Mouse (Mus musculus): ENCODE measurements around the gene Fam173a. TPM values are rescaled to one million over a fixed set of nuclear protein-coding genes. Genes with fewer than 3 reads are reported as not detected.
A peak's percentile ranks its signal among the peaks of the same experiment; 100 is the strongest.
"Not testable (repeated sequence)": the region's sequence is repeated elsewhere in the genome, so short reads cannot be mapped to it uniquely, and the experiment has no call there.

Fam173a gene
- total RNA-seq, 1 experiment from 2014 or later = 47.9 TPM

DNA sequence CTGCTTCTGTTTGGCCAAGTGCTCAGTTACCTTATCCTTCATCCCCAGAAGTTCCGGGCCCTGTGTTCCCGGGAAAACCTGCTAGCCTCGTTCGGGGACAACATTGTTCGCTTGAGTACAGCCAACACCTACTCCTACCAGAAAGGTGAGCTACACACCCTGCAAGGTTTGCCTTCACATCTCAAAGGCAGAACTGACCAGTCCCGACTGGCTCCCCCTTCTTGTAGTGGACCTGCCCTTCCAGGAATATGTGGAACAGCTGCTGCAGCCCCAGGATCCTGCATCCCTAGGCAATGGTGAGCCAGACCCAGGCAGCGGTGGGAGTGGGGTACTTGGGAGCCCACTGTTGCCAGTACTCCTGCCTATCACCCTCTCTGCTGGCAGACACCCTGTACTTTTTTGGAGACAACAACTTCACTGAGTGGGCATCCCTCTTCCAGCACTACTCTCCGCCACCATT lies 36.9 kb upstream of the Fam173a start:
- no peak for ATAC-seq (replicated peaks; ENCODE audit: low read depth, poor library complexity, severe bottlenecking)

DNA sequence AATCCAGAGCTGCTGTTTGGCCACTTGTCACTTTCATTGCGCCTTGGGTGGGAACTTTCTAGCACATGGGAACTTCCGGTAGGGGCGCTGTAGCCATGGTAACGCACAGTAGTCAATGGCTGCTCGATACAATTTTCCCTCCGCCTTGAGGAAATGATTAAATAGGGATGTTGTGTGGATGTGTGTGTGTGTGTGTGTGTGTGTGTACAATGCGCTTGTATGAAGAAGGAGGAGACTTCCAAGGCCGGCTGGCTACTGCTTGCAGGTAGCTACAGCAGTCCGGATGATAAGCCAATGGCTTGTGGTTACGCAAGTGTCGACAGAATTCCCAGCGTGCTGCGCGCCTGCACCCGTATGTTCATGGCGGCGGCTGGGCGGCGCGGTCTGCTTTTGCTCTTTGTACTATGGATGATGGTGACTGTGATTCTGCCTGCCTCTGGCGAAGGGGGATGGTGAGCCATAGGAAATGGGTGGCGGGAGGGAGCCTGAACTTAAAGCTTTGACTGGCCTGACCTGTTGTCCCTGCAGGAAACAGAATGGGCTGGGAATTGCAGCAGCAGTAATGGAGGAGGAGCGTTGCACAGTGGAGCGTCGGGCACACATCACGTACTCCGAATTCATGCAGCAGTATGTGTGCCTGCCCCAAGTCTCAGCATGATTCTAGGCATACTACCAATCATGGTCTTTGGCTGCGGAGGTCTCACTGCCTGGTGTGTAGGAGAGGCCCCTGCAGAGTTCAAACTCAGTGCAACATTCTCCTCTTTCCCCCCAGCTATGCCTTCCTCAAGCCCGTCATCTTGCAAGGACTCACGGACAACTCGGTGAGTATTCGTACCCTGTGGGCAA lies 36.2 kb upstream of the Fam173a start, which contains the start of gene Jmjd8:
Gene Jmjd8, plus strand, starts transcription at position 156 of the 846 bp plus-strand sequence.
- peak; percentile 43 for ATAC-seq (replicated peaks; ENCODE audit: low read depth, poor library complexity, severe bottlenecking)

DNA sequence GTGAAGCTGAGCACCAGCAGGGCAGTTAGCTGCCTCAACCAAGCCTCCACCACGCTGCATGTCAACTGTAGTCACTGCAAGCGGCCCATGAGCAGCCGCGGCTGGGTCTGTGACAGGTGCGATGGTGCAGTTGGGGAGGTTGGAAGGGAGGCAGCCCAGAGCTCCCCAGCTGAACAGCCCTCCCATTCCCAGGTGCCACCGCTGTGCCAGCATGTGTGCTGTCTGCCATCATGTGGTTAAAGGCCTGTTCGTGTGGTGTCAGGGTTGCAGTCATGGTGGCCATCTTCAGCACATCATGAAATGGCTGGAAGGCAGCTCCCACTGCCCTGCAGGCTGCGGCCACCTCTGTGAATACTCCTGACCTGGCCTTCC lies 35.5 kb upstream of the Fam173a start:
- no peak for ATAC-seq (replicated peaks; ENCODE audit: low read depth, poor library complexity, severe bottlenecking)

- no peak for ATAC-seq (replicated peaks; ENCODE audit: low read depth, poor library complexity, severe bottlenecking)
Measured at GRCm38 (mm10) chr17:25827546-25828222, 35.0 kb upstream of the Fam173a start.

GRCm38 (mm10) chr17:25827011-25827410 lies 34.3 kb upstream of the Fam173a start:
- ATAC-seq (replicated peaks; ENCODE audit: low read depth, poor library complexity, severe bottlenecking) = no peak

- ATAC-seq (replicated peaks; ENCODE audit: low read depth, poor library complexity, severe bottlenecking) = no peak
Measured at GRCm38 (mm10) chr17:25825984-25826570, 33.4 kb upstream of the Fam173a start.

GRCm38 (mm10) chr17:25825311-25825710 lies 32.6 kb upstream of the Fam173a start:
- no peak for ATAC-seq (replicated peaks; ENCODE audit: low read depth, poor library complexity, severe bottlenecking)

DNA sequence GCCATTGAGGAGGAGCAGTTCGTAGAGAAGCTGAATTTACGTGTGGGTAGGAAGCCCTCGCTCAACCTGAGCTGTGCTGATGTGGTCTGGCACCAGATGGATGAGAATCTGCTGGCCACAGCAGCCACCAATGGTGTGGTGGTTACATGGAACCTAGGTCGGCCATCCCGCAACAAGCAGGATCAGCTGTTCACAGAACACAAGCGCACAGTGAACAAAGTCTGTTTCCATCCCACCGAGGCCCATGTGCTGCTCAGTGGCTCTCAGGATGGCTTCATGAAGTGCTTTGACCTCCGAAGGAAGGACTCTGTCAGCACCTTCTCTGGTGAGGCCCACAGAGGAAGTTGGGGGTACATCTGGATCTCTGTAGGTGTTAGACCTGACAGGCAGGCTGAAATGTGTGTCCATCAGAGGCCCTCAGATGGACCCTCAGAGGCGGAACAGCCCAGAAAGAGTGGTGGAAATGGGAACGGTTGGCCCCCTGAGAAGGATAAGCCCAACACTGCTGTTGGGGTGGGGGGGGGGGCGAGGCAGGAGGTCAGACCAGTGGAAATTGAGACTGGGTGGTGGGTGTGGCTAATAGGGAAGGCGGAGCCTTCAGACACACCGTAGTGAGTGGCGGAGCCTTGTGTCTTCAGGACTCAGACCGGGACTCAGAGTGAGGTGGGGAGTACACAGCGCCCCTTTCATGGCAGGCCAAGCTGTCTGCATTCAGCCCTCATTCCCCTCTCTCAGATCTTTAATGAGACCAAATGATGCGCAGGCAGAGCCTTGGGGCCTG lies 31.9 kb upstream of the Fam173a start:
- ATAC-seq (replicated peaks; ENCODE audit: low read depth, poor library complexity, severe bottlenecking) = no peak

GRCm38 (mm10) chr17:25823452-25823851 lies 30.8 kb upstream of the Fam173a start, which contains the start of gene Wdr24:
Gene Wdr24, plus strand, starts transcription at chr17:25823627.
- ATAC-seq (replicated peaks; ENCODE audit: low read depth, poor library complexity, severe bottlenecking) = peak; percentile 85

DNA sequence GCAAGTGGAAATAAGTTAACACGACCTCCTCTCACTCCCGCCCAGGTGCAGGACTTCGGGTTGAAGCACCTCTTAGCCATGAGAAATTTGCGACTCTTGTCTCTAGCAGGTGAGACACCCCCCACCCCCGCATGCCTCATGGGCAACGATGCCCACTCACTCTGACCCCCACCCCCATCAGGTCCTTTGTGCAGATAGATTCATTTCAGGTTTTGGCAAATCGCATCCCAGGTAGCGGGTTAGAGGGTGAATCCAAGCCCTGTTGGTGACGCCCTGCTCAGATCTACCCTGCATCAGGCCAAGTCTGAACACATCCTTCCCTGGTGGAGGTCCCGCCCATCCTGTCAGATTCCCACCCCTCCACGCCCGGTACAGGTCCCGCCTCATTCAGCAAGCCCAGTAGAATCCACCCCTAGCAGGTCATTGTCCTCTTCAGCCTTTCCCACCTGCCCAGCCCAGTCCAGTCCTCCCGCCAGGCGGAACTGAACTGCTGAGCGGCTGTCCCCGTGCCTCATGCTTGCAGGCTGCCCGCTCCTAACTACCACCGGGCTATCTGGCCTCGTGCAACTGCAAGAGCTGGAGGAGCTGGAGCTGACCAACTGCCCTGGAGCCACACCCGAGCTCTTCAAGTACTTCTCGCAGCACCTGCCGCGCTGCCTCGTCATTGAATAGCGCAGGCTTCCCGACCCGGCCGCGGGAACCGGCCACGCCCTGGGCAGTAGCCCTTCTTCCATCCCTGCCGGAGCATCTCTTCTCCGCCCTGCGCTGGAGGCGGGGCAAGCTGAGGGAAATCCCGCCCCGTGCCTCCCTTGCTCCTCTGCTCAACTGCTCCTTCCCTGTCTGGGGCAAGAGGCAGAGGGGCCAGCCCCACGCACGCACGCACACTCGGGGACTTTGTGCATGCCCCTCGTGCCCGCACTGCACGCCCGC lies 26.4 kb upstream of the Fam173a start:
- ATAC-seq (replicated peaks; ENCODE audit: low read depth, poor library complexity, severe bottlenecking) = peak; percentile 33; the same call in 1 of the 2 replicates

GRCm38 (mm10) chr17:25817662-25818061 lies 25.0 kb upstream of the Fam173a start:
- ATAC-seq (replicated peaks; ENCODE audit: low read depth, poor library complexity, severe bottlenecking) = no peak

DNA sequence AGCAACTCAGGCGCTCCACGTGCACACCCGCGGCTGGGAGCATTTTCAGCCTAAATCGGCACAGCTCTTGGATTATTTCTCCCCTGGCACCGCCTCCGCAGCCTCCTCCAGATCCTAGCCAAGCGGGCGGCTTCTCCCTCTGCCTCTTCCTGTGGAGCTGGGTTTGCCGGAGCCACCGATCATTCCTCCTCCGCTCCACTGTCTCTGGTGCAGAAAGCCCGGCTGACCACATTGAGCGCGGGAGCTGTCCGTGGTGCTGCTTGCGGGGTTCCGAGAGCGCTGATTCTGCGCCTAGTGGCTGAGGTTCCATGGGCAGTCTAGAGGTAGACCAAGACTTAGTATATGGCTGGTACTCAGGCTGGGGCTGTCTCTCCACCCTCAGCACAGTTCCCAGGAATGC lies 20.8 kb upstream of the Fam173a start:
- ATAC-seq (replicated peaks; ENCODE audit: low read depth, poor library complexity, severe bottlenecking) = peak; percentile 90

GRCm38 (mm10) chr17:25810890-25811289 lies 18.2 kb upstream of the Fam173a start:
- no peak for ATAC-seq (replicated peaks; ENCODE audit: low read depth, poor library complexity, severe bottlenecking)

GRCm38 (mm10) chr17:25809606-25810340 lies 17.1 kb upstream of the Fam173a start:
- peak; percentile 28; the same call in 1 of the 2 replicates for ATAC-seq (replicated peaks; ENCODE audit: low read depth, poor library complexity, severe bottlenecking)

DNA sequence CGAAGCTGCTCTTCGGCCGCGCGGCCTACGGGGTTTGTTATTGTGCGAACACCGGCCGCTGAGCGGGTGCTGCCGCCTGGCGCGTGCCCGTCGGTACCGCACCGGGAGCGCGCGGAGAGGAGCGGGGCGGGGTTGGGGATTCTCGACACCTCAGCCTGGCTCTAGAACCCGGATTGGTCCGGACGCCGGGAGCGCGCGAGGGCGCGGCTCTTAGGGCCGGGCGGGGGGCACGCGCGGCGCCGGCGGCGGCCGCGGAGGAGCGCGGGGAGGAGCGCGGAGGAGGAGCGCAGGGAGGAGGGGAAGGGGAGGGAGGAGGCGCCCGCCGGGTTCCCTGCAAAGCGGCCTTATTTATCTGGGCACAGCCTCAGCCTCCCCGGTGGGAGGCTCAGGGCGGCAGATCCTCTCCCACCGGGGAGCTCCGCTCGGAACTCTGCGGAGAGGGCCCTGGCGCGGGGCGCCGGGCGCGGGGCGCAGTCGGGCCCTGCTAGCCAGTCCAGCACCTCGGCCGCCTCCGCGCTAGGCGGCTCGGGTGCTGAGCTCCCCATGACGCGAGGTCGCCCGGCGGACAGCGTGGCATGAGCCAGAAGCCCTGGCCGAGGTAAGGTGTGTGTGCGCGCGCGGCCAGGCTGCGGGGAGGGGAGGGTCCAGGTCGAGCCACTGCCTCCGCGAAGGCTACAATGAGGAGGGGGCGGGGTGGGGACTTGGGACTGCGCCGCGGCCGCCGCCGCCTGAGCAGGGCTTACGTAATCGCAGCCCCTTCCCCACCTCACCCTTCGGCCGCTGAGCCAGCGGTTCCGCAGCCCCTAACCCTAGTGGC lies 16.3 kb upstream of the Fam173a start, which contains the start of gene Fbxl16:
Gene Fbxl16, plus strand, starts transcription at position 297 of the 817 bp plus-strand sequence.
- ATAC-seq (replicated peaks; ENCODE audit: low read depth, poor library complexity, severe bottlenecking) = no peak

DNA sequence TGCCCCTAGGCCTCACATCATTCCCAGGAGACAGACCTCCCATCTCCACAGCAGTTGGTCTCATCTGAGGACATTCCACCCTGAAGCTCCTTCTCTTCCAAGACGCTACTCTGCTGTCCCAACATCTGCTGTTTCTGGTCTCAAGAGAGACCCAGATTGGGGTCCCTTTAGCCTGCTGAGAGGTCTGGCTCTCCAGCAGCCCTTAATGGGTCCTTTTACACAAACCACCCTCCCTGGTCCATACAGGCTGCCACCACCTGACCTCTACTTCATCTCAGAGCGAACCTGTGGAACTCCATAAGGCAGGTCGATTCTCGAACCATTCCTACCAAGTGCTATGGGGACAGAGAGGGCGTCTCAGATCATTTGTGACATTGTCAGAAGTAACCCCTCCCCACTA lies 15.3 kb upstream of the Fam173a start:
- ATAC-seq (replicated peaks; ENCODE audit: low read depth, poor library complexity, severe bottlenecking) = no peak

DNA sequence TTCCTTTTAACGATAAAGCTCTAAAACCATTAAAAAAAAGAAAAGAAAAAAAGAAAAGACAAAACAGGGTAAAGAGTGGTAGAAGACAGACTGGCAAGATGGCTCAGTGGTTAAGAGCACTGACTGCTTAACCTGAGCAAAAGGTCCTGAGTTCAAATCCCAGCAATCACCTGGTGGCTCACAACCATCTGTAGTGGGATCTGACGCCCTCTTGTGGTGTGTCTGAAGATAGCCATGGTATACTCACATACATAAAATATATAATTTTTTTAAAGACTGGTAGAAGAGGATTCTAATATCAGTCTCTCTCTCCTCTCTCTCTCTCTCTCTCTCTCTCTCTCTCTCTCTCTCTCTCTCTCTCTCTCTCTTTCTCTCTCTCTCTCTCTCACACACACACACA lies 14.8 kb upstream of the Fam173a start:
- not testable (repeated sequence) for ATAC-seq (replicated peaks; ENCODE audit: low read depth, poor library complexity, severe bottlenecking)
